Mouse (Mus musculus) lung, adult 2 months (tissue): Measurements from ENCODE around the gene Als2cr12.

ENCODE experiments used
- CTCF ChIP-seq: fragments of 200-500 bp; IDR thresholded peaks from 2 replicates; pipeline ENCODE4 v1.5.1; 2011; ENCODE audit warnings: mild to moderate bottlenecking, low read length, control low read depth; ENCODE audit not compliant: insufficient read depth
- POLR2A ChIP-seq: fragments of 200-500 bp; IDR thresholded peaks from 2 replicates; pipeline ENCODE4 v1.6.1; 2011; ENCODE audit warnings: low read depth, mild to moderate bottlenecking, control low read depth, low read length, borderline replicate concordance; ENCODE audit errors: extremely low read depth

- TF ChIP-seq POLR2A = no peak
- TF ChIP-seq CTCF = no peak
Measured at GRCm38 (mm10) chr1:58698781-58699180, 3.0 kb upstream of the Als2cr12 start.
